Mouse (Mus musculus) heart, embryonic 15.5 days (tissue): ENCODE data around the gene Olfr1087. TPM values are rescaled to one million over a fixed set of nuclear protein-coding genes. Genes with fewer than 3 reads are reported as not detected.
"Not testable (repeated sequence)": the region's sequence is repeated elsewhere in the genome, so short reads cannot be mapped to it uniquely, and the experiment has no call there.

Experiments
- ATAC-seq: fragments of 200-750 bp; cut with Nextera tagmentation; replicated peaks from 2 replicates; pipeline ENCODE4 v1.8.0; 2017; ENCODE audit warnings: low read depth, moderate TSS enrichment; ENCODE audit not compliant: insufficient number of reproducible peaks, insufficient read depth, low FRiP score
- H3K27ac ChIP-seq: fragments of 300-500 bp; sonication (generic); 2 replicates; pipeline ENCODE4 v1.5.1; 2015; ENCODE audit warnings: mild to moderate bottlenecking, inconsistent platforms
- H3K27me3 ChIP-seq: fragments of 300-500 bp; sonication (generic); 2 replicates; pipeline ENCODE4 v1.6.1; 2015; ENCODE audit warnings: inconsistent platforms
- H3K36me3 ChIP-seq: fragments of 300-500 bp; sonication (generic); 2 replicates; pipeline ENCODE4 v1.6.1; 2015; ENCODE audit warnings: mild to moderate bottlenecking, inconsistent platforms
- H3K4me1 ChIP-seq: fragments of 300-500 bp; sonication (generic); replicated peaks from 2 replicates; pipeline ENCODE4 v1.6.1; 2015; ENCODE audit warnings: inconsistent platforms
- H3K4me2 ChIP-seq: fragments of 300-500 bp; sonication (generic); 2 replicates; pipeline ENCODE4 v1.6.1; 2015; ENCODE audit warnings: inconsistent platforms, mild to moderate bottlenecking, moderate library complexity
- H3K4me3 ChIP-seq: fragments of 300-500 bp; sonication (generic); 2 replicates; pipeline ENCODE4 v1.5.1; 2015; ENCODE audit warnings: mild to moderate bottlenecking, inconsistent platforms
- H3K9ac ChIP-seq: fragments of 300-500 bp; sonication (generic); 2 replicates; pipeline ENCODE4 v1.6.1; 2015; ENCODE audit warnings: mild to moderate bottlenecking, inconsistent platforms
- H3K9me3 ChIP-seq: fragments of 300-500 bp; sonication (generic); replicated peaks from 2 replicates; pipeline ENCODE4 v1.6.1; 2016; ENCODE audit warnings: inconsistent platforms
- WGBS: fragments of 180-500 bp; shearing (Covaris S2); methylation state at CpG from one replicate; pipeline ENCODE4 v1.1.7; 2015; ENCODE audit warnings: mixed read lengths; 5-methylcytosine and 5-hydroxymethylcytosine counted together
- polyA plus RNA-seq: library from polyadenylated mRNA; unstranded; fragments of >200 nt; fragmentation: Nextera tagmentation; extraction: Ambion mirVana; gene quantifications from 2 replicates; pipeline ENCODE4 v1.2.1, GENCODE M21; 2015

The Olfr1087 gene
- not detected in 2 replicates for polyA plus RNA-seq

GRCm38 (mm10) chr2:86698295-86698694 is at the start of gene Olfr1087:
Gene Olfr1087 (minus strand): TSS chr2:86698395.
- ATAC-seq = no peak
- H3K36me3 ChIP-seq = no peaks in the 10 kb centered on the region
- no peak within 1 kb of the TSS for H3K27ac ChIP-seq
- no peak within 1 kb of the TSS for H3K9ac ChIP-seq
- H3K4me3 ChIP-seq = no peak within 1 kb of the TSS
- no peaks in the 10 kb centered on the region for H3K27me3 ChIP-seq
- no peaks in the 10 kb centered on the region for H3K9me3 ChIP-seq
- H3K4me1 ChIP-seq = no peaks in the 10 kb centered on the region
- H3K4me2 ChIP-seq = no peak within 1 kb of the TSS

- no peak for ATAC-seq
- no peak within 1 kb of the TSS for H3K27ac ChIP-seq
- H3K9ac ChIP-seq = no peak within 1 kb of the TSS
- no peaks in the 10 kb centered on the region for H3K36me3 ChIP-seq
- H3K4me3 ChIP-seq = no peak within 1 kb of the TSS
- no peaks in the 10 kb centered on the region for H3K9me3 ChIP-seq
- H3K27me3 ChIP-seq = no peaks in the 10 kb centered on the region
- H3K4me2 ChIP-seq = no peak within 1 kb of the TSS
- no peaks in the 10 kb centered on the region for H3K4me1 ChIP-seq
Observed at GRCm38 (mm10) chr2:86733601-86734000, 35.4 kb upstream of the Olfr1087 start, which contains the start of gene Olfr1089. Gene Olfr1089 (minus strand): TSS chr2:86733701.

- Histone ChIP-seq H3K4me2 (no peak within 1 kb of the TSS), H3K9me3 (no peaks in the 10 kb centered on the region), H3K4me3 (no peak within 1 kb of the TSS), H3K4me1 (no peaks in the 10 kb centered on the region), H3K27me3 (no peaks in the 10 kb centered on the region), H3K36me3 (no peaks in the 10 kb centered on the region), H3K27ac (no peak within 1 kb of the TSS), H3K9ac (no peak within 1 kb of the TSS)
- 73% methylated on average over 2 of the region's 2 CpGs for WGBS
- no peak for ATAC-seq
Observed at GRCm38 (mm10) chr2:86679992-86680391, 18.2 kb downstream of the Olfr1087 start, which contains the start of gene Olfr1086. Gene Olfr1086 (minus strand): TSS chr2:86680092.

- Histone ChIP-seq H3K4me1 (no peaks in the 10 kb centered on the region), H3K36me3 (no peaks in the 10 kb centered on the region), H3K4me3 (no peak within 1 kb of the TSS), H3K9me3 (no peaks in the 10 kb centered on the region), H3K27ac (no peak within 1 kb of the TSS), H3K4me2 (no peak within 1 kb of the TSS), H3K9ac (no peak within 1 kb of the TSS), H3K27me3 (no peaks in the 10 kb centered on the region)
- ATAC-seq = no peak
- WGBS = 21% methylated on average over 1 of the region's 1 CpGs
Observed at GRCm38 (mm10) chr2:86661919-86662318, 36.3 kb downstream of the Olfr1087 start, which contains the start of gene Olfr1085. Gene Olfr1085 (minus strand): TSS chr2:86662019.

- not testable (repeated sequence) for H3K4me2 ChIP-seq, H3K9ac ChIP-seq, H3K27me3 ChIP-seq, ATAC-seq, H3K4me3 ChIP-seq, H3K9me3 ChIP-seq, H3K4me1 ChIP-seq, H3K36me3 ChIP-seq, H3K27ac ChIP-seq
- WGBS = 75% methylated on average over 1 of the region's 1 CpGs
Observed at GRCm38 (mm10) chr2:86639625-86640024, 58.6 kb downstream of the Olfr1087 start, which contains the start of gene Olfr1084. Gene Olfr1084 (minus strand): TSS chr2:86639725.

Other genes starting within 250 kb of the Olfr1087 start
- not detected in 2 replicates for gene Olfr1065, start 247.8 kb downstream of the Olfr1087 start, polyA plus RNA-seq
- not detected in 2 replicates for gene Olfr1066, start 242.1 kb downstream of the Olfr1087 start, polyA plus RNA-seq
- gene Olfr228, start 211.0 kb downstream of the Olfr1087 start, polyA plus RNA-seq = not detected in 2 replicates
- not detected in 2 replicates for gene Olfr1076, start 189.9 kb downstream of the Olfr1087 start, polyA plus RNA-seq
- gene Olfr1079, start 155.9 kb downstream of the Olfr1087 start, polyA plus RNA-seq = not detected in 2 replicates
- gene Olfr1080, start 140.2 kb downstream of the Olfr1087 start, polyA plus RNA-seq = not detected in 2 replicates
- not detected in 2 replicates for gene Olfr1082, start 99.4 kb downstream of the Olfr1087 start, polyA plus RNA-seq
- not detected in 2 replicates for gene Olfr1084, start 58.7 kb downstream of the Olfr1087 start, polyA plus RNA-seq
- not detected in 2 replicates for gene Olfr1085, start 36.4 kb downstream of the Olfr1087 start, polyA plus RNA-seq
- gene Olfr1086, start 18.3 kb downstream of the Olfr1087 start, polyA plus RNA-seq = not detected in 2 replicates
- not detected in 2 replicates for gene Olfr1089, start 35.3 kb upstream of the Olfr1087 start, polyA plus RNA-seq
- not detected in 2 replicates for gene Olfr1090, start 60.6 kb upstream of the Olfr1087 start, polyA plus RNA-seq
- not detected in 2 replicates for gene Olfr1093, start 84.1 kb upstream of the Olfr1087 start, polyA plus RNA-seq
- gene Olfr141, start 111.6 kb upstream of the Olfr1087 start, polyA plus RNA-seq = not detected in 2 replicates
- not detected in 2 replicates for gene Olfr1094, start 126.3 kb upstream of the Olfr1087 start, polyA plus RNA-seq
- gene Olfr1095, start 153.3 kb upstream of the Olfr1087 start, polyA plus RNA-seq = not detected in 2 replicates
- gene Gm13723, start 176.4 kb upstream of the Olfr1087 start, polyA plus RNA-seq = not detected in 2 replicates
- not detected in 2 replicates for gene Olfr1097, start 193.8 kb upstream of the Olfr1087 start, polyA plus RNA-seq
- gene Olfr1098, start 226.2 kb upstream of the Olfr1087 start, polyA plus RNA-seq = not detected in 2 replicates